Mouse (Mus musculus) MEL (cell line): ENCODE data around the gene Ccdc167. TPM values are rescaled to one million over a fixed set of nuclear protein-coding genes. Genes with fewer than 3 reads are reported as not detected.

ENCODE experiments used
- DNase-seq: peaks from one replicate; pipeline ENCODE4 v3.0.0; 2011; ENCODE audit warnings: low read depth, low spot score
- H3K27ac ChIP-seq: 2 replicates; pipeline ENCODE4 v1.5.1; 2012; ENCODE audit warnings: low read depth, mild to moderate bottlenecking, control low read depth, low read length, moderate library complexity; ENCODE audit not compliant: control insufficient read depth
- H3K27me3 ChIP-seq, 2 experiments: fragments of 150-350 bp in 1 of 2; sonication (generic) in 1 of 2; 2 replicates each; pipeline ENCODE4 v1.6.1; 2012; ENCODE audit warnings: low read length in 2 of 2, mild to moderate bottlenecking in 2 of 2, improper control_type of control experiment in 1 of 2, moderate library complexity in 1 of 2; ENCODE audit not compliant: insufficient read depth in 2 of 2, control insufficient read depth in 1 of 2
- H3K36me3 ChIP-seq, 2 experiments: 2 replicates each; pipeline ENCODE4 v1.6.1; 2012 to 2014; ENCODE audit warnings: low read length in 2 of 2, improper control_type of control experiment in 1 of 2, inconsistent platforms in 1 of 2, mild to moderate bottlenecking in 1 of 2; ENCODE audit not compliant: insufficient read depth in 2 of 2, control insufficient read depth in 1 of 2
- H3K4me1 ChIP-seq, 2 experiments: fragments of 150-350 bp in 1 of 2; sonication (generic) in 1 of 2; 2 replicates each; pipeline ENCODE4 v1.6.1; 2012; ENCODE audit warnings: low read length in 2 of 2, improper control_type of control experiment in 1 of 2, mild to moderate bottlenecking in 1 of 2; ENCODE audit not compliant: insufficient read depth in 2 of 2, control insufficient read depth in 1 of 2
- H3K4me3 ChIP-seq, 2 experiments: fragments of 150-350 bp in 1 of 2; sonication (generic) in 1 of 2; 2 replicates each; pipeline ENCODE4 v1.5.1; 2012; ENCODE audit warnings: low read depth in 2 of 2, low read length in 2 of 2, mild to moderate bottlenecking in 2 of 2, moderate library complexity in 2 of 2, control low read depth in 1 of 2, improper control_type of control experiment in 1 of 2; ENCODE audit not compliant: control insufficient read depth in 1 of 2, insufficient read depth in 1 of 2
- H3K79me2 ChIP-seq: 2 replicates; pipeline ENCODE4 v1.6.1; 2012; ENCODE audit warnings: mild to moderate bottlenecking, low read length, moderate library complexity; ENCODE audit not compliant: control insufficient read depth, poor library complexity, insufficient read depth
- H3K9ac ChIP-seq: 2 replicates; pipeline ENCODE4 v1.6.1; 2012; ENCODE audit warnings: low read depth, mild to moderate bottlenecking, control low read depth, low read length, moderate library complexity; ENCODE audit not compliant: control insufficient read depth, poor library complexity, severe bottlenecking
- H3K9me3 ChIP-seq: fragments of 150-350 bp; sonication (generic); replicated peaks from 2 replicates; pipeline ENCODE4 v1.6.1; 2012; ENCODE audit warnings: mild to moderate bottlenecking, low read length, improper control_type of control experiment, moderate library complexity; ENCODE audit not compliant: insufficient read depth
- BHLHE40 ChIP-seq: IDR thresholded peaks from 2 replicates; pipeline ENCODE4 v1.6.1; 2012; ENCODE audit warnings: low read depth, mild to moderate bottlenecking, inconsistent platforms, low read length, improper control_type of control experiment, borderline replicate concordance
- CHD2 ChIP-seq: IDR thresholded peaks from 2 replicates; pipeline ENCODE4 v1.6.1; 2011; ENCODE audit warnings: low read length, improper control_type of control experiment
- ELF1 ChIP-seq: IDR thresholded peaks from 2 replicates; pipeline ENCODE4 v1.6.1; 2014; ENCODE audit warnings: low read depth, mild to moderate bottlenecking, inconsistent platforms, low read length, improper control_type of control experiment, moderate library complexity
- EP300 ChIP-seq, 2 experiments: IDR thresholded peaks; 2 replicates each; pipeline ENCODE4 v1.6.1; 2011; ENCODE audit warnings: improper control_type of control experiment in 2 of 2, low read length in 2 of 2, low read depth in 1 of 2, mild to moderate bottlenecking in 1 of 2
- ETS1 ChIP-seq: IDR thresholded peaks from 2 replicates; pipeline ENCODE4 v1.6.1; 2012; ENCODE audit warnings: low read depth, mild to moderate bottlenecking, inconsistent platforms, low read length, improper control_type of control experiment, moderate library complexity
- GATA1 ChIP-seq: IDR thresholded peaks from 2 replicates; pipeline ENCODE4 v1.6.1; 2011; ENCODE audit warnings: low read depth, low read length, improper control_type of control experiment
- HCFC1 ChIP-seq: IDR thresholded peaks from 2 replicates; pipeline ENCODE4 v1.6.1; 2012; ENCODE audit warnings: low read depth, mild to moderate bottlenecking, inconsistent platforms, low read length, improper control_type of control experiment, moderate library complexity
- MAFK ChIP-seq: IDR thresholded peaks from 2 replicates; pipeline ENCODE4 v1.6.1; 2011; ENCODE audit warnings: low read depth, mild to moderate bottlenecking, low read length, improper control_type of control experiment, borderline replicate concordance
- MAX ChIP-seq: IDR thresholded peaks from 2 replicates; pipeline ENCODE4 v1.6.1; 2011; ENCODE audit warnings: low read length, improper control_type of control experiment
- MEF2A ChIP-seq: IDR thresholded peaks from 2 replicates; pipeline ENCODE4 v1.6.1; 2014; ENCODE audit warnings: low read depth, mild to moderate bottlenecking, inconsistent platforms, low read length, improper control_type of control experiment; ENCODE audit not compliant: poor library complexity, insufficient replicate concordance, severe bottlenecking; ENCODE audit errors: extremely low read depth
- MYB ChIP-seq: IDR thresholded peaks from 2 replicates; pipeline ENCODE4 v1.6.1; 2011; ENCODE audit warnings: mild to moderate bottlenecking, low read depth, low read length, improper control_type of control experiment
- NELFE ChIP-seq: IDR thresholded peaks from 2 replicates; pipeline ENCODE4 v1.6.1; 2011; ENCODE audit warnings: low read depth, low read length, improper control_type of control experiment
- NRF1 ChIP-seq: IDR thresholded peaks from 2 replicates; pipeline ENCODE4 v1.6.1; 2014; ENCODE audit warnings: low read depth, mild to moderate bottlenecking, inconsistent platforms, low read length, improper control_type of control experiment, moderate library complexity; ENCODE audit not compliant: poor library complexity, insufficient read depth, severe bottlenecking
- RAD21 ChIP-seq: IDR thresholded peaks from 2 replicates; pipeline ENCODE4 v1.6.1; 2011; ENCODE audit warnings: mild to moderate bottlenecking, low read depth, low read length, improper control_type of control experiment
- TAL1 ChIP-seq: IDR thresholded peaks from 2 replicates; pipeline ENCODE4 v1.6.1; 2012; ENCODE audit warnings: mild to moderate bottlenecking, inconsistent platforms, low read length, moderate library complexity, mixed read lengths
- TBP ChIP-seq: IDR thresholded peaks from 2 replicates; pipeline ENCODE4 v1.8.0; 2011; ENCODE audit warnings: low read depth, low read length, improper control_type of control experiment
- TCF12 ChIP-seq: IDR thresholded peaks from 2 replicates; pipeline ENCODE4 v1.6.1; 2014; ENCODE audit warnings: low read depth, mild to moderate bottlenecking, inconsistent platforms, low read length, improper control_type of control experiment, moderate library complexity
- USF1 ChIP-seq: IDR thresholded peaks from 2 replicates; pipeline ENCODE4 v1.6.1; 2014; ENCODE audit warnings: low read depth, mild to moderate bottlenecking, inconsistent platforms, low read length, improper control_type of control experiment, moderate library complexity
- USF2 ChIP-seq, 2 experiments: IDR thresholded peaks; 2 replicates each; pipeline ENCODE4 v1.6.1; 2011 to 2012; ENCODE audit warnings: improper control_type of control experiment in 2 of 2, low read length in 2 of 2, borderline replicate concordance in 1 of 2, inconsistent platforms in 1 of 2, low read depth in 1 of 2, mild to moderate bottlenecking in 1 of 2; ENCODE audit not compliant: insufficient read depth in 1 of 2
- ZC3H11A ChIP-seq: IDR thresholded peaks from 2 replicates; pipeline ENCODE4 v1.6.1; 2012; ENCODE audit warnings: low read depth, mild to moderate bottlenecking, inconsistent platforms, low read length, improper control_type of control experiment
- ZKSCAN1 ChIP-seq: IDR thresholded peaks from 2 replicates; pipeline ENCODE4 v1.6.1; 2012; ENCODE audit warnings: low read depth, mild to moderate bottlenecking, inconsistent platforms, low read length, improper control_type of control experiment, moderate library complexity
- polyA plus RNA-seq, 2 experiments: library from polyadenylated mRNA; stranded (reverse) in 1 of 2; unstranded in 1 of 2; fragments of >175 nt in 1 of 2; fragments of >200 nt in 1 of 2; gene quantifications; 2 replicates each; pipeline versions ENCODE4 v1.2.1 to v1.2.4; 2012; ENCODE audit warnings: low replicate concordance in 2 of 2, low read depth in 1 of 2; ENCODE audit not compliant: insufficient read length in 2 of 2, insufficient read depth in 1 of 2, missing spikeins in 1 of 2
- total RNA-seq: library from RNA; depleted of rRNA; stranded (reverse); fragments of 300-350 nt; gene quantifications from 2 replicates; pipeline ENCODE4 v1.2.3, GENCODE M21; 2012

Gene Ccdc167
- total and polyA plus RNA-seq, 3 experiments = 12.1 to 13.4 TPM; not detected in 1

- Histone ChIP-seq H3K4me3 (no peak overlapping the region), H3K36me3 (peaks cover 24 to 74% of the 10 kb centered on the region in 2 experiments), H3K27me3 (no peaks in the 10 kb centered on the region), H3K27ac (no peak overlapping the region), H3K4me1 (peaks cover 34 to 56% of the 10 kb centered on the region in 2 experiments), H3K9me3 (no peaks in the 10 kb centered on the region), H3K9ac (no peak overlapping the region), H3K79me2 (no peaks in the 10 kb centered on the region; the same call in 1 of the 2 replicates)
- TF ChIP-seq MAFK = no peak
- TF ChIP-seq MYB = no peak
- no peak for TF ChIP-seq GATA1
- TF ChIP-seq ZKSCAN1 = no peak
- no peak for TF ChIP-seq NELFE
- no peak for TF ChIP-seq TBP
- no peak for TF ChIP-seq HCFC1
- no peak for TF ChIP-seq ETS1
- TF ChIP-seq MEF2A = no peak
- no peak for TF ChIP-seq TCF12
- DNase-seq = no peak
Observed at GRCm38 (mm10) chr17:29688610-29689009, 28.2 kb downstream of the Ccdc167 start.

- Histone ChIP-seq H3K36me3 (peaks cover 30 to 67% of the 10 kb centered on the region in 2 experiments), H3K79me2 (no peaks in the 10 kb centered on the region; the same call in 1 of the 2 replicates), H3K27ac (peak overlapping the region; percentile 7; the same call in 1 of the 2 replicates), H3K9ac (no peak overlapping the region), H3K4me1 (peaks cover 26 to 49% of the 10 kb centered on the region in 2 experiments), H3K27me3 (no peaks in the 10 kb centered on the region), H3K9me3 (no peaks in the 10 kb centered on the region), H3K4me3 (no peak overlapping the region)
- no peak for DNase-seq
- no peak for TF ChIP-seq NELFE
- TF ChIP-seq TAL1 = no peak
- TF ChIP-seq ETS1 = no peak
- no peak for TF ChIP-seq USF1
- TF ChIP-seq HCFC1 = no peak
- no peak for TF ChIP-seq MAX
- TF ChIP-seq MEF2A = no peak
- no peak for TF ChIP-seq CHD2
- TF ChIP-seq BHLHE40 = no peak
- no peak for TF ChIP-seq NRF1
- TF ChIP-seq MAFK = no peak
- no peak for TF ChIP-seq ZC3H11A
- no peak for TF ChIP-seq ELF1
- TF ChIP-seq USF2 (IDR thresholded peaks at IDR 0.05; ENCODE audit: borderline replicate concordance in 1 of 2, insufficient read depth in 1 of 2, low read depth in 1 of 2, low read length in 2 of 2) = no peak
- TF ChIP-seq EP300 (IDR thresholded peaks at IDR 0.05; ENCODE audit: low read depth in 1 of 2, low read length in 2 of 2) = no peak
- no peak for TF ChIP-seq RAD21
Observed at GRCm38 (mm10) chr17:29687373-29687772, 29.5 kb downstream of the Ccdc167 start.
